Mouse (Mus musculus): ENCODE measurements around the gene Mup12.
"Not testable (repeated sequence)": the region's sequence is repeated elsewhere in the genome, so short reads cannot be mapped to it uniquely, and the experiment has no call there.

The Mup12 gene

GRCm38 (mm10) chr4:60741226-60741625 is at the start of gene Mup12:
Mup12 (minus strand) TSS chr4:60741326.
- not testable (repeated sequence) for DNase-seq (ENCODE audit: low spot score)

All from embryo, embryonic 10.5 days (tissue).